Mouse (Mus musculus) neural tube, embryonic 13.5 days (tissue): Measurements from ENCODE around the gene Uqcc2. TPM values are rescaled to one million over a fixed set of nuclear protein-coding genes. Genes with fewer than 3 reads are reported as not detected.

ENCODE experiments used
- ATAC-seq: fragments of 200-750 bp; cut with Nextera tagmentation; 2 replicates; pipeline ENCODE4 v1.8.0; 2017; ENCODE audit warnings: low read depth, mild to moderate bottlenecking, moderate TSS enrichment, moderate library complexity
- H3K27ac ChIP-seq: fragments of 300-500 bp; sonication (generic); replicated peaks from 2 replicates; pipeline ENCODE4 v1.5.1; 2015; ENCODE audit warnings: moderate library complexity, mild to moderate bottlenecking, inconsistent platforms
- H3K27me3 ChIP-seq: fragments of 300-500 bp; sonication (generic); 2 replicates; pipeline ENCODE4 v1.6.1; 2015; ENCODE audit warnings: mild to moderate bottlenecking, inconsistent platforms
- H3K36me3 ChIP-seq: fragments of 300-500 bp; sonication (generic); 2 replicates; pipeline ENCODE4 v1.6.1; 2015; ENCODE audit warnings: mild to moderate bottlenecking, inconsistent platforms
- H3K4me1 ChIP-seq: fragments of 300-500 bp; sonication (generic); replicated peaks from 2 replicates; pipeline ENCODE4 v1.6.1; 2015; ENCODE audit warnings: inconsistent platforms
- H3K4me2 ChIP-seq: fragments of 300-500 bp; sonication (generic); 2 replicates; pipeline ENCODE4 v1.6.1; 2015; ENCODE audit warnings: inconsistent platforms, mild to moderate bottlenecking, moderate library complexity
- H3K4me3 ChIP-seq: fragments of 300-500 bp; sonication (generic); 2 replicates; pipeline ENCODE4 v1.5.1; 2015; ENCODE audit warnings: mild to moderate bottlenecking, inconsistent platforms
- H3K9ac ChIP-seq: fragments of 300-500 bp; sonication (generic); 2 replicates; pipeline ENCODE4 v1.6.1; 2015; ENCODE audit warnings: moderate library complexity, mild to moderate bottlenecking, inconsistent platforms
- H3K9me3 ChIP-seq: fragments of 300-500 bp; sonication (generic); 2 replicates; pipeline ENCODE4 v1.6.1; 2016; ENCODE audit warnings: inconsistent platforms
- WGBS: fragments of 180-500 bp; shearing (Covaris S2); methylation state at CpG from one replicate; pipeline ENCODE4 v1.1.7; 2015; 5-methylcytosine and 5-hydroxymethylcytosine counted together
- polyA plus RNA-seq: library from polyadenylated mRNA; unstranded; fragments of >200 nt; fragmentation: Nextera tagmentation; extraction: Ambion mirVana; gene quantifications from 2 replicates; pipeline ENCODE4 v1.2.1, GENCODE M21; 2015

Uqcc2 gene
- polyA plus RNA-seq, 1 experiment from 2014 or later, result 313 TPM

DNA sequence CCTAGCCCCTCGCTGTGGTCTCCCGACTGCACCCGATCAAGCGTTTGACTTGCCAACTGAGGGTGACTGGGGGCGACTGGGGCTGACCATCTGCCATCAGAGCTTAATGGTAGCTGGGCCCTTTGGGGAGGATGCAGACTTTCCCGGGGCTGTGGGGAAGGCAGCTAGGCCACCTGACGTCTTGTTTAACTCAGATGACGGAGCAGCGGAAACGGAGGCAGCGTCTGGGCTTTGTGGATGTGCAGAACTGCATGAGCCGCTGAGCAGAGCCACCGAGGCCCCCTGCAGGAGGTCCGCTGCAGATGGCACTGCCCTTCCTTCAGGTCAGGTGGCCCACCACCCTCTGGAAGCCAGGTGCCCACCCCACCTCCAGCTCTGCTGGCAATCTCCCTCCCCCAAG is 12.4 kb downstream of the Uqcc2 start:
- Histone ChIP-seq H3K4me2 (no peak overlapping the region), H3K27ac (no peak overlapping the region)
- no peak for ATAC-seq

DNA sequence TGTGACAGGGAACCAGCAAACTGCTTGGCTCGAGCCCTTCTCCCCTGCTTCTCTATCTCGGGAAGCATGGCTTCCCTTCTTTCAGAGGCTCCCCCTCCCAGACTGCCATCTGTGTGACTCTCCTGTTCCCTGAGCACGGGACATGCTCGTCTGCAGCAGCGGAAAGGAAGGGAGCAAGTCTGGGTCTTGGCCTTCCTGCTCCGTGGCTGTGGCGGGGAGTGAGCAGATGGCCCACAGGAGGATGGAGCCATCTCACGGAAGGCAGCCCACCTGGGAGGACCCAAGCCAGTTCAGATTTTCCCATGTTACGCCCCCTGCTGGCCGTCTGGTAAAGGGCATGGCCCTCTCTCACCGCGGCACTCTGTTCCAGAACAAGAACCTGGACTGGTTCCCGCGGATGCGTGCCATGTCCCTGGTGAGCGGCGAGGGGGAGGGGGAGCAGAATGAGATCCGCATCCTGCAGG is 13.1 kb downstream of the Uqcc2 start:
- Histone ChIP-seq H3K27me3 (0 out of 2 replicates have a peak, but pooled peaks cover 7% of the 10 kb centered on the region), H3K4me1 (peaks cover 41% of the 10 kb centered on the region), H3K27ac (no peak overlapping the region), H3K4me3 (no peak overlapping the region), H3K4me2 (peak overlapping the region; percentile 24), H3K36me3 (peaks cover 33% of the 10 kb centered on the region), H3K9me3 (no peaks in the 10 kb centered on the region), H3K9ac (0 out of 2 replicates have a peak overlapping the region, but pooled peaks have one; percentile 34)
- 0 out of 2 replicates have a peak, but pooled peaks have one; percentile 37 for ATAC-seq
- 6% methylated on average over 18 of the region's 18 CpGs for WGBS

More for the DNA sequence above, 12.4 kb downstream of the Uqcc2 start:
- Histone ChIP-seq H3K9me3 (no peaks in the 10 kb centered on the region), H3K27me3 (0 out of 2 replicates have a peak, but pooled peaks cover 7% of the 10 kb centered on the region), H3K4me1 (peaks cover 47% of the 10 kb centered on the region), H3K4me3 (no peak overlapping the region), H3K9ac (0 out of 2 replicates have a peak overlapping the region, but pooled peaks have one; percentile 34), H3K36me3 (peaks cover 33% of the 10 kb centered on the region)
- WGBS, result 42% methylated on average over 14 of the region's 14 CpGs

DNA sequence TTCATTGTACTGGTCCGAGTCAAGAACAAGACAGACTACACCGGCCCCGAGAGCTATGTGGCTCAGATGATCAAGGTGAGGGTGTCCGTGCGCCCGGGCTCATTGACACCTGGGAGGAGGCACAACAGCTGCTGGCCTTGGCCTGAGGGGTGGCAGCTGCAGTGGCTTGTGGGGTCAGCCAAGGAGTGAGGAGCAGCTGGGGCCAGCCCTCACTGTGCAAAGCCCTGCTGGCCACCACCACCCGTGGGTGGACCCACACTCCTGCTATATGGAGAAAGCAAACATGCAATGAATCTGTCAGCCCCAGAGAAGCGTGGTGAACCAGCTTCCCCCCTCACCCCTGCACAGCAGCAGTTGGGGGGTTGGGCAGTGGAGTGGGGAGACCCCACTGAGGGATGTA is 13.8 kb downstream of the Uqcc2 start:
- Histone ChIP-seq H3K27ac (no peak overlapping the region), H3K9me3 (no peaks in the 10 kb centered on the region)
- WGBS, result 65% methylated on average over 8 of the region's 8 CpGs

DNA sequence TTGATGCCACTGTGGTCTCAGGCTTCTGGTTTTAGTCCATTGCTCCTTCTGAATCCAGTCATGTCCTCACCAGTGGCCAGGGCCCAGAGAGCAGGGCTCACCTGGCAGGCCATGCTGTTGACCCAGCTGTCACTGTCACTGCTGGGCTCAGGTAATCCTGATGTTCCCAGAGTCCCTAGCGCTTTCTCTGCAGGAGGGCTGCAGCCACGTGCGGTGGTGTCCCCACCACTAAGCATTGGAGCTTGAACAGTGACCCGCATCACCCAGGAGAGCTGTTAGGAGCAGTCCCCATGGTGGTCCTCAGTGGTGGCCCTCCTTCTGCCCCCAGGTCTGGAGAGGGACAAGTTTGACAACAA is 14.2 kb downstream of the Uqcc2 start:
- Histone ChIP-seq H3K4me2 (no peak overlapping the region), H3K27me3 (0 out of 2 replicates have a peak, but pooled peaks cover 7% of the 10 kb centered on the region), H3K4me3 (no peak overlapping the region), H3K36me3 (peaks cover 33% of the 10 kb centered on the region), H3K9me3 (no peaks in the 10 kb centered on the region), H3K4me1 (peaks cover 31% of the 10 kb centered on the region), H3K27ac (no peak overlapping the region), H3K9ac (no peak overlapping the region)
- ATAC-seq, result no peak
- WGBS, result 81% methylated on average over 4 of the region's 4 CpGs

More for the DNA sequence above, 13.8 kb downstream of the Uqcc2 start:
- H3K36me3 ChIP-seq, result peaks cover 33% of the 10 kb centered on the region
- H3K4me3 ChIP-seq, result no peak overlapping the region
- H3K4me1 ChIP-seq, result peaks cover 35% of the 10 kb centered on the region
- H3K27me3 ChIP-seq, result 0 out of 2 replicates have a peak, but pooled peaks cover 7% of the 10 kb centered on the region
- H3K9ac ChIP-seq, result 0 out of 2 replicates have a peak overlapping the region, but pooled peaks have one; percentile 34
- ATAC-seq, result no peak
- no peak overlapping the region for H3K4me2 ChIP-seq

DNA sequence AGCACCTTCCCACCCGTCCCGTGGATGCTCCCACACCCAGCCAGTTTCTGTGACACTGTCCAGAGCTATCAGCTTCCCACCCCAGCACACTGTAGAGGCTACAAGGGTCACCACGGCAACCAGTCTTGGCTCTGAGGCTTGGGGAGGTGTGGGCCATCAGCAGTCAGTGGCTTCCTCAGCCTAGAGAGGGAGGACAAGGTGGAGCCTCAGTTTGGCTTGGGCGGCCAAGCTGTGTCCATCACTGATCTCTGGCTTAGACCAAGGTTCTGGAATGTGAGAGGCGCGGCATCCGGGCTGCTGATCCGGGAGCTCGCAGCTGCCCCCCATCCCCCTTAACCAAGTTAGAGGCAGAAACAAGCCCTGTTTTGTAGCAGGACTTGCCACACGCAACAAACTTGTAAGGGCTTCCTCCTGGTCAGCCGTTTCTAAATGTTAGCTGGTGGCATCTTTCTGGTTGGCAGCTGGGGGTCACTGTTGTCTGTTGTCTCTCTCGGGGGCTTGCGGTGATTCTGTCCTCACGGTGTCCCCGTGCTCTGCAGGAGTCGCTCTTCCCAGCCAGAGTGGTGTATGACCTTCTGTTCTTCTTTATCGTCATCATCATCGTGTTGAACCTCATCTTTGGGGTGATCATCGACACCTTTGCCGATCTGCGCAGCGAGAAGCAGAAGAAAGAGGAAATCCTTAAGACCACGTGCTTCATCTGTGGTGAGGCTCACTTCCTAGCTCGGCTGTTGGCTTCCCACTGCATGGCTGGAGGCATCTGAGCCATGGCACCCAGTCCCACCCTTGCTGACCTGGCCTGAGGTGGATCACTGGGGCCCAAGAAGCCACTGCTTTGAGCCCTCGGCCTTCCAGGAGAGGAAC is 14.8 kb downstream of the Uqcc2 start:
- H3K27ac ChIP-seq, result no peak overlapping the region
- peaks cover 30% of the 10 kb centered on the region for H3K36me3 ChIP-seq
- H3K9ac ChIP-seq, result no peak overlapping the region
- no peak for ATAC-seq
- no peaks in the 10 kb centered on the region for H3K9me3 ChIP-seq
- H3K4me3 ChIP-seq, result no peak overlapping the region
- 0 out of 2 replicates have a peak, but pooled peaks cover 7% of the 10 kb centered on the region for H3K27me3 ChIP-seq
- no peak overlapping the region for H3K4me2 ChIP-seq
- peaks cover 25% of the 10 kb centered on the region for H3K4me1 ChIP-seq
- 88% methylated on average over 25 of the region's 25 CpGs for WGBS

DNA sequence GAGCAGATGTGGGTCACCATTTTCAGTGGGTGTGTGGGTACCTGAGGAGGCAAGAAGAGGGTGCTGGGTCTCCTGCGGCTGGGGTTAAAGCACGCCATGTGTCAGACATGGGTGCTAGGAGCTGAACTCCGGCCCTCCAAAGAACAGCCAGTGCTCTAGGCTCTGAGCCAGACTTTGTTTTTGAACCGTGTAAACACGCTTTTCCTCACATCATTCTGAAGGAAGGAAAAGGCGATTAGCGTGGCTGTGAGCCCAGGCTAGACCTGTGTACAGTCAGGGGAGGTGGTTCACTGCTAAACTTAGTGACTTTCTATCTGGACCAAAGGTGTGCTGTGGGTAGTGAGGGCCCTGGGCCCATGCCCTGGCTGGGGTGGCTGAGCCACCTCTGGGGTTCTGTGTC is 23.6 kb downstream of the Uqcc2 start:
- Histone ChIP-seq H3K27ac (no peak overlapping the region), H3K4me1 (no peaks in the 10 kb centered on the region), H3K36me3 (no peaks in the 10 kb centered on the region), H3K9me3 (no peaks in the 10 kb centered on the region), H3K4me3 (no peak overlapping the region), H3K9ac (no peak overlapping the region), H3K4me2 (no peak overlapping the region), H3K27me3 (no peaks in the 10 kb centered on the region)
- WGBS, result 91% methylated on average over 7 of the region's 7 CpGs
- ATAC-seq, result no peak

DNA sequence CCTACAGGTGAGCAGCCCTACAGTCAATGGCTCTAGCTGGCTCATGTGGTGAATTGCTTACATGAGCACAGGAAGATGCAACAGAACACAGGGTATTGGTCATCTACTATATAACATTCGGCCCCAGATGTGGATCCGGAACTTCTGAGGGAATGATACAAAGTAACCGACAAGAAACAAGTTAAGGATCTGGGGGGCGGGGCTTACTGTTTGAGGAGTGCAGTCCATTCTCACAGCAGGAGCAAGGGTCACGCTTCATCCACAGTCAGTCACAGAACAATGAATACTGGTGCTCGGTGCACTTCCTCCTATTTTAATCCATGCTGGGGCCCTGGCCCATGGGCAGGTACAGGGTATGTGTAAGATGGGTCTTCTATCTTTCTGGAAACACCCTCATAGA is 25.8 kb downstream of the Uqcc2 start:
- 67% methylated on average over 6 of the region's 6 CpGs for WGBS
- H3K9ac ChIP-seq, result no peak overlapping the region

DNA sequence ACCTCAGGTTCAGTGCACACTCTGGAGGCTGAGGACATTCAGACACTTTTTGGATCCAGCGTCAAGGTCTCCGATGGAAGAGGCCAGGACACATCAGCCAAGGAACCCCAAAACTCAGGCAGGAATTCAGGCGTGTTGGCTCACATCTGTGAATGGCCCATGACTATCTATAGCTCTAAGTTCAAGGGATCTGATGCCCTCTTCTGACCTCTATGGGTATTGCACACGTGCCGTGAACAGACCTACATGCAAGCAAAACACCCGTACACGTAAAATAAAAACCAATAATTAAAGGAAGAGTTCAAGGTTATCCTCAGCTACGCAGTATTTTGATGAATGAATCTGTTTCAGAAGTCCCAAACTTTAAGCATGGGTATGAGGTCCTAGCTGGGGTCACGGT is 27.0 kb downstream of the Uqcc2 start:
- peaks cover 8% of the 10 kb centered on the region for H3K4me1 ChIP-seq
- no peak for ATAC-seq
- H3K27me3 ChIP-seq, result no peaks in the 10 kb centered on the region
- H3K4me3 ChIP-seq, result no peak overlapping the region
- H3K36me3 ChIP-seq, result no peaks in the 10 kb centered on the region
- no peak overlapping the region for H3K9ac ChIP-seq
- no peaks in the 10 kb centered on the region for H3K9me3 ChIP-seq
- no peak overlapping the region for H3K4me2 ChIP-seq
- H3K27ac ChIP-seq, result no peak overlapping the region
- 82% methylated on average over 9 of the region's 9 CpGs for WGBS

More for the DNA sequence above, 25.8 kb downstream of the Uqcc2 start:
- H3K9me3 ChIP-seq, result no peaks in the 10 kb centered on the region
- H3K27me3 ChIP-seq, result no peaks in the 10 kb centered on the region
- H3K36me3 ChIP-seq, result no peaks in the 10 kb centered on the region
- no peak overlapping the region for H3K4me2 ChIP-seq
- H3K4me1 ChIP-seq, result no peaks in the 10 kb centered on the region
- no peak for ATAC-seq
- no peak overlapping the region for H3K27ac ChIP-seq
- no peak overlapping the region for H3K4me3 ChIP-seq

DNA sequence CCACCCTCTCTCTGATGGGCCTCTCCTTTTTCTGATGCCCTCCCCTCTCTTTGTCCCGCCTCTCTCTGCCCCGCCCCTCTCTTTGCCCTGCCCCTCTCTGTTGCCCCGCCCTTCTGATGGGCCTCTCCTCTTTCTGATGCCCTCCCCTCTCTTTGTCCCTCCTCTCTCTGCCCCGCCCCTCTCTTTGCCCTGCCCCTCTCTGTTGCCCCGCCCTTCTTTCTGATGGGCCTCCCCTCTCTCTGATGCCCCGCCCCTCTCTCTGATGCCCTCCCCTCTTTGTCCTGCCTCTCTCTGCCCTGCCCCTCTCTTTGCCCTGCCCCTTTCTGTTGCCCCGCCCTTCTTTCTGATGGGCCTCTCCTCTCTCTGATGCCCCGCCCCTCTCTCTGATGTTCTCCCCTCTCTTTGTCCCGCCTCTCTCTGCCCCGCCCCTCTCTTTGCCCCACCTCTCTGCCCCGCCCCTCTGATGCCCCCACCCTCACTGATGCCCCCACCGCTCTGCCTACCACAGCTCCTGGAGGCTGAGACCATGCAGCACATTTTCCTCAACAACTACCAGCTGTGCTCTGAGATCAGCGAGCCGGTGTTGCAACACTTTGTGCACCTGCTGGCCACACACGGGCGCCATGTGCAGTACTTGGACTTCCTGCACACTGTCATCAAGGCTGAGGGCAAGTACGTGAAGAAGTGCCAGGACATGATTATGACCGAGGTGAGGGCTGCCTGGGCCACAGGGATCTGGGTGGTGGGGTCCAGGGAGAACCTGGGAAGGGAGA is 27.8 kb downstream of the Uqcc2 start:
- H3K27ac ChIP-seq, result no peak overlapping the region
- no peak overlapping the region for H3K4me2 ChIP-seq
- no peaks in the 10 kb centered on the region for H3K9me3 ChIP-seq
- H3K4me3 ChIP-seq, result no peak overlapping the region
- H3K27me3 ChIP-seq, result no peaks in the 10 kb centered on the region
- H3K4me1 ChIP-seq, result peaks cover 8% of the 10 kb centered on the region
- 69% methylated on average over 10 of the region's 18 CpGs for WGBS
- no peaks in the 10 kb centered on the region for H3K36me3 ChIP-seq
- no peak for ATAC-seq
- H3K9ac ChIP-seq, result no peak overlapping the region

DNA sequence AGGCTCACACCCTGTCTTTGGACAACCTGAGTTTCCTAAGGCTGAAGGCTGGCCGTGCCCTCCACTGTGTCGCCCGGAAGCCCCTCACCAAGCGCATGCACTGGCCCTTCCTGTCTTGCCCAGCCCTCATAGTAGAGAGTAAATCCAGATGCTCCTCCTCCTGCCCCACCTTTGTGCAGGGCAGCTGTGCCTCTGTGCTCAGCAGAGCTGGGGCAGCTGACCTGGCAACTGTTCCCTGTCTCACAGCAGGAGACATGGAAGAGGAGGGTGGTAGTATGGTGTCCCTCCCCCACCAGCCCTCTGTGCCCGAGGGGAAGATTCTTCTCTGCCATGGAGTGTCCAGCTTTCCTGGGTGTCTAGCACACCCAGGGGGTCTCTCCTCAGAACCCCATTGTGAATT is 32.0 kb downstream of the Uqcc2 start:
- H3K9ac ChIP-seq, result 0 out of 2 replicates have a peak overlapping the region, but pooled peaks have one; percentile 12
- no peaks in the 10 kb centered on the region for H3K36me3 ChIP-seq
- ATAC-seq, result no peak

DNA sequence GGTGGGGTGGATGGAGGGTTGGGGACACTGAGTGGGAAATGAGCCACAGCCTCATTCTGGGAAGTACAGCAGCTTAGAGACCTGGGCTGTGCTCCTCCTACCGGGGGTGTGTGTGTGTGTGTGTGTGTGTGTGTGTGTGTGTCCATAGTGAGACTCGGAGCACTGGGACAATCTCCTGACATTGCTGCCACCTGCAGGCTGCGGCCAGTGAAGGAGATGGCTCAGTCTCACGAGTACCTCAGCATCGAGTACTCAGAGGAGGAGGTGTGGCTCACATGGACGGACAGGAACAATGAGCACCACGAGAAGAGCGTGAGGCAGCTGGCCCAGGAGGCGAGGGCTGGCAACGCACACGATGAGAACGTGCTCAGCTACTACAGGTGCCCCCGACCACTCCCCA is 38.0 kb downstream of the Uqcc2 start:
- H3K27ac ChIP-seq, result no peak overlapping the region
- no peak overlapping the region for H3K9ac ChIP-seq
- 30% methylated on average over 13 of the region's 13 CpGs for WGBS
- H3K27me3 ChIP-seq, result no peaks in the 10 kb centered on the region
- no peaks in the 10 kb centered on the region for H3K4me1 ChIP-seq
- no peaks in the 10 kb centered on the region for H3K36me3 ChIP-seq
- no peaks in the 10 kb centered on the region for H3K9me3 ChIP-seq
- H3K4me2 ChIP-seq, result no peak overlapping the region
- 0 out of 2 replicates have a peak, but pooled peaks have one; percentile 33 for ATAC-seq
- H3K4me3 ChIP-seq, result no peak overlapping the region

More for the DNA sequence above, 32.0 kb downstream of the Uqcc2 start:
- no peak overlapping the region for H3K27ac ChIP-seq
- no peaks in the 10 kb centered on the region for H3K27me3 ChIP-seq
- no peak overlapping the region for H3K4me2 ChIP-seq
- no peak overlapping the region for H3K4me3 ChIP-seq
- H3K9me3 ChIP-seq, result no peaks in the 10 kb centered on the region
- WGBS, result 74% methylated on average over 5 of the region's 5 CpGs
- peaks cover 8% of the 10 kb centered on the region for H3K4me1 ChIP-seq

DNA sequence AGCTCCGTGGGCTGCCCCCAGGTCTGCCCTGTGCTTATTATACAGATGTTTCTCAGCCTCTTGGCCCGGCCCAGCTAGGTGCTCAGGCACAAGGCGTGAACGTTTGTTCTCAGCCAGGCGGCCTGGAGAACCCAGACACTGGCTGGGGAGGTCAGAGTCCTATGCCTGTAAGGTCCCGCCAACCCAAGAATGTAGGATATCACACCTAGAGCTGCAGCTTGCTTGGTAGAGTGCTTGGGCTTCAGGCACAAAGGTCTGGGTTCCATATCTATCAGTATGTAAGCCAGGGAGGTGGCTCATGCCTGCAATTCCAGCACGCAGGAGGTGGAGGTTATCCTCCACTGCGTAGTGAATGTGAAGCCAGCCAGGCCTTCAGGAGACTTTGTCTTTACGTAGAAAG is 43.6 kb downstream of the Uqcc2 start:
- no peak for ATAC-seq
- Histone ChIP-seq H3K27ac (no peak overlapping the region), H3K36me3 (no peaks in the 10 kb centered on the region), H3K9ac (no peak overlapping the region), H3K27me3 (no peaks in the 10 kb centered on the region), H3K4me2 (no peak overlapping the region), H3K4me1 (no peaks in the 10 kb centered on the region), H3K4me3 (no peak overlapping the region), H3K9me3 (no peaks in the 10 kb centered on the region)
- 83% methylated on average over 9 of the region's 9 CpGs for WGBS
